Mouse (Mus musculus): ENCODE data around the gene Zbtb8os.

GRCm38 (mm10) chr4:129326191-129326590 lies 9.3 kb upstream of the Zbtb8os start:
- no peak for TF ChIP-seq CTCF (conservative IDR thresholded peaks at IDR 0.05; ENCODE audit: low read length)
- no peak for TF ChIP-seq POU5F1 (IDR thresholded peaks at IDR 0.05; ENCODE audit: borderline replicate concordance, low read length)
- TF ChIP-seq NANOG (IDR thresholded peaks at IDR 0.05; ENCODE audit: borderline replicate concordance, low read length): no peak

Measured in E14TG2a.4 (cell line).